In genomic region chr2:168054142-168054541, GRCm38 (mm10) we compare ENCODE assay signal across 23 mouse cellular contexts. TPM values are rescaled to one million over a fixed set of nuclear protein-coding genes. Genes with fewer than 3 reads are reported as not detected.
DNase-seq lines count a peak whose midpoint lies in the region; ATAC-seq and TF ChIP-seq lines count a peak whose summit lies in the region.
"Had no signal": no experiment of that assay in that cellular context is flagged by ENCODE, and none has a peak within 500 bp of the region (broad histone marks: within the 10 kb centered on the region; RNA-seq: fewer than 3 reads in every experiment).

No protein-coding gene starts in this region.

- TF ChIP-seq CTCF in liver, adult 2 months (IDR thresholded peaks at IDR 0.05; ENCODE audit: low read depth, low read length): no peak

- H3K9me3 ChIP-seq in midbrain, embryonic 11.5 days (ENCODE audit: control insufficient read depth, low read length): no peaks in the 10 kb centered on the region
- H3K9me3 ChIP-seq in midbrain, embryonic 14.5 days (ENCODE audit: control insufficient read depth, low read length): no peaks in the 10 kb centered on the region
- H3K9me3 ChIP-seq: G1E had no signal

- no peak for ATAC-seq in midbrain, embryonic 11.5 days (ENCODE audit: low FRiP score)
- ATAC-seq in midbrain, embryonic 14.5 days (ENCODE audit: low FRiP score, low TSS enrichment): no peak
- ATAC-seq: activated CD4-positive, CD25-positive, alpha-beta regulatory T cell, adult 4 months; CD4-positive, CD25-positive, alpha-beta regulatory T cell, adult 4 months; Patski had no signal

- H3K4me2 ChIP-seq in midbrain, embryonic 11.5 days: no peak overlapping the region
- H3K4me2 ChIP-seq in midbrain, embryonic 14.5 days (ENCODE audit: low read length): no peak overlapping the region

- no peak for TF ChIP-seq POLR2A in liver, adult 2 months (IDR thresholded peaks at IDR 0.05; ENCODE audit: extremely low read depth, insufficient read depth, low read length)

- no peak overlapping the region for H3K27ac ChIP-seq in liver, adult 2 months (replicated peaks; ENCODE audit: insufficient read depth, low read depth, low read length)
- no peak overlapping the region for H3K27ac ChIP-seq in midbrain, embryonic 11.5 days (ENCODE audit: low read depth, low read length)
- H3K27ac ChIP-seq in midbrain, embryonic 14.5 days (replicated peaks; ENCODE audit: low read depth, low read length): no peak overlapping the region

- peaks cover 9% of the 10 kb centered on the region for H3K27me3 ChIP-seq in liver, adult 2 months (ENCODE audit: control insufficient read depth, insufficient read depth, low read length)
- peaks cover 23% of the 10 kb centered on the region for H3K27me3 ChIP-seq in midbrain, embryonic 11.5 days (ENCODE audit: control insufficient read depth, insufficient read depth, low read length)
- H3K27me3 ChIP-seq in midbrain, embryonic 14.5 days (ENCODE audit: control insufficient read depth, insufficient read depth, low read length): peaks cover 30% of the 10 kb centered on the region; the same call in 1 of the 2 replicates
- H3K27me3 ChIP-seq: Patski had no signal

- H3K4me3 ChIP-seq in liver, adult 2 months (ENCODE audit: insufficient read depth, low read depth, low read length): no peak overlapping the region
- no peak overlapping the region for H3K4me3 ChIP-seq in midbrain, embryonic 11.5 days (ENCODE audit: low read depth, low read length)
- H3K4me3 ChIP-seq in midbrain, embryonic 14.5 days (replicated peaks; ENCODE audit: low read depth, low read length): no peak overlapping the region

- no peak overlapping the region for H3K9ac ChIP-seq in liver, adult 2 months (ENCODE audit: low read depth, low read length)
- H3K9ac ChIP-seq in midbrain, embryonic 11.5 days (ENCODE audit: low read length): no peak overlapping the region
- no peak overlapping the region for H3K9ac ChIP-seq in midbrain, embryonic 14.5 days (replicated peaks; ENCODE audit: low read length)

- 50% methylated on average over 11 of the region's 11 CpGs for WGBS in liver, adult 2 months
- 89% methylated on average over 11 of the region's 11 CpGs for WGBS in midbrain, embryonic 11.5 days
- 93% methylated on average over 11 of the region's 11 CpGs for WGBS in midbrain, embryonic 14.5 days

- H3K4me1 ChIP-seq in liver, adult 2 months (ENCODE audit: control insufficient read depth, insufficient read depth, low read length): peaks cover 2% of the 10 kb centered on the region; the same call in 1 of the 2 replicates
- peaks cover 7% of the 10 kb centered on the region; the same call in 1 of the 2 replicates for H3K4me1 ChIP-seq in midbrain, embryonic 11.5 days (ENCODE audit: control insufficient read depth, insufficient read depth, low read length)
- H3K4me1 ChIP-seq in midbrain, embryonic 14.5 days (ENCODE audit: control insufficient read depth, insufficient read depth, low read length): 0 out of 2 replicates have a peak, but pooled peaks cover 8% of the 10 kb centered on the region

- no peaks in the 10 kb centered on the region for H3K79me2 ChIP-seq in liver, adult 2 months (ENCODE audit: control insufficient read depth, insufficient read depth, low read length)

- DNase-seq in adrenal gland, adult (ENCODE audit: inconsistent age in 2 of 2, low spot score in 1 of 2): peak; percentile 30 to 52
- no peak for DNase-seq in adrenal gland, postnatal 4 days (ENCODE audit: low spot score in 2 of 2)
- DNase-seq in adrenal gland, adult 2 months: peak; percentile 34
- no peak for DNase-seq in adrenal gland, postnatal 25 days
- peak; percentile 58 for DNase-seq in liver, adult 2 months (ENCODE audit: extremely low read depth, low read depth, low spot score)
- no peak for DNase-seq in liver
- DNase-seq in midbrain, embryonic 11.5 days (ENCODE audit: low spot score, missing footprints): peak; percentile 6
- no peak for DNase-seq in midbrain, embryonic 14.5 days
- DNase-seq: adrenal gland, adult 8-10 months; adrenal gland, postnatal 10 days; adrenal gland, postnatal 14 days; B cell, adult 2 months; cerebellum, adult 11 months; cerebellum, adult 11-12 months; cerebellum, adult 18-20 months; cerebellum, adult 2 months; cerebellum, adult 8-10 months; cerebellum, adult 9-10 months had no signal

- no peaks in the 10 kb centered on the region for H3K36me3 ChIP-seq in liver, adult 2 months (ENCODE audit: control insufficient read depth, insufficient read depth, low read length)
- no peaks in the 10 kb centered on the region for H3K36me3 ChIP-seq in midbrain, embryonic 11.5 days (ENCODE audit: control insufficient read depth, insufficient read depth, low read length)
- no peaks in the 10 kb centered on the region for H3K36me3 ChIP-seq in midbrain, embryonic 14.5 days (ENCODE audit: control insufficient read depth, insufficient read depth, low read length)
- H3K36me3 ChIP-seq: G1E had no signal

RNA-seq across cellular contexts. Expression of gene Pard6b, which starts 26.7 kb away (rescaled TPM):
- total RNA-seq in adrenal gland, postnatal 4 days (2021): 1 to 10 TPM; 2.7 to 9.6 TPM
- total RNA-seq in adrenal gland, adult 2 months (2021): 1 to 10 TPM in 1 of 2 experiments, under 1 TPM in 1; 0.92 to 1.9 TPM
- polyA plus RNA-seq in adrenal gland, adult 2 months (2012; rRNA removed): 1.3 and 2.1 TPM in 2 replicates
- total RNA-seq in adrenal gland, postnatal 25 days (2021): 1.6 and 2.3 TPM in 2 replicates
- total RNA-seq in liver, adult 2 months (2014; rRNA removed): 1.7 and 3.4 TPM in 2 replicates
- polyA plus RNA-seq in liver, adult 2 months (2012; rRNA removed): 5.3 and 5.9 TPM in 2 replicates
- 6.5 and 8.0 TPM in 2 replicates for polyA plus RNA-seq in midbrain, embryonic 11.5 days (2014; fragmentation: Nextera tagmentation; extraction: Ambion mirVana)
- polyA plus RNA-seq in midbrain, embryonic 14.5 days (2014; fragmentation: Nextera tagmentation; extraction: Ambion mirVana): 8.2 and 9.2 TPM in 2 replicates

RNA-seq across cellular contexts. Expression of gene Ripor3, which starts 43.7 kb away (rescaled TPM):
- total RNA-seq in adrenal gland, postnatal 4 days (2021): 1 to 10 TPM; 5.2 to 5.4 TPM
- total RNA-seq in adrenal gland, adult 2 months (2021): 1 to 10 TPM; 1.7 to 3.0 TPM
- polyA plus RNA-seq in adrenal gland, adult 2 months (2012; rRNA removed): 3.5 and 4.0 TPM in 2 replicates
- 2.1 and 2.8 TPM in 2 replicates for total RNA-seq in adrenal gland, postnatal 25 days (2021)
- 0.92 and 0.94 TPM in 2 replicates for total RNA-seq in liver, adult 2 months (2014; rRNA removed)
- polyA plus RNA-seq in liver, adult 2 months (2012; rRNA removed): 1.4 and 1.9 TPM in 2 replicates
- polyA plus RNA-seq in midbrain, embryonic 11.5 days (2014; fragmentation: Nextera tagmentation; extraction: Ambion mirVana): 0.57 and 0.75 TPM in 2 replicates
- polyA plus RNA-seq in midbrain, embryonic 14.5 days (2014; fragmentation: Nextera tagmentation; extraction: Ambion mirVana): 0.22 TPM in 1 of 2 replicates, not detected in the other
- total RNA-seq: MEL had no signal

Comparison
In these comparisons a context has a peak if more than half of its experiments do, and no peak if none do; other contexts are left out.
1. DNase-seq: peak in adrenal gland, adult (2 of 2), adrenal gland, adult 2 months (single experiment), liver, adult 2 months (single experiment) and midbrain, embryonic 11.5 days (single experiment); none in adrenal gland, postnatal 4 days (0 of 2), adrenal gland, postnatal 25 days (single experiment), liver (single experiment) and midbrain, embryonic 14.5 days (single experiment).